Mouse (Mus musculus): Measurements from ENCODE around the gene Pck1.

DNA sequence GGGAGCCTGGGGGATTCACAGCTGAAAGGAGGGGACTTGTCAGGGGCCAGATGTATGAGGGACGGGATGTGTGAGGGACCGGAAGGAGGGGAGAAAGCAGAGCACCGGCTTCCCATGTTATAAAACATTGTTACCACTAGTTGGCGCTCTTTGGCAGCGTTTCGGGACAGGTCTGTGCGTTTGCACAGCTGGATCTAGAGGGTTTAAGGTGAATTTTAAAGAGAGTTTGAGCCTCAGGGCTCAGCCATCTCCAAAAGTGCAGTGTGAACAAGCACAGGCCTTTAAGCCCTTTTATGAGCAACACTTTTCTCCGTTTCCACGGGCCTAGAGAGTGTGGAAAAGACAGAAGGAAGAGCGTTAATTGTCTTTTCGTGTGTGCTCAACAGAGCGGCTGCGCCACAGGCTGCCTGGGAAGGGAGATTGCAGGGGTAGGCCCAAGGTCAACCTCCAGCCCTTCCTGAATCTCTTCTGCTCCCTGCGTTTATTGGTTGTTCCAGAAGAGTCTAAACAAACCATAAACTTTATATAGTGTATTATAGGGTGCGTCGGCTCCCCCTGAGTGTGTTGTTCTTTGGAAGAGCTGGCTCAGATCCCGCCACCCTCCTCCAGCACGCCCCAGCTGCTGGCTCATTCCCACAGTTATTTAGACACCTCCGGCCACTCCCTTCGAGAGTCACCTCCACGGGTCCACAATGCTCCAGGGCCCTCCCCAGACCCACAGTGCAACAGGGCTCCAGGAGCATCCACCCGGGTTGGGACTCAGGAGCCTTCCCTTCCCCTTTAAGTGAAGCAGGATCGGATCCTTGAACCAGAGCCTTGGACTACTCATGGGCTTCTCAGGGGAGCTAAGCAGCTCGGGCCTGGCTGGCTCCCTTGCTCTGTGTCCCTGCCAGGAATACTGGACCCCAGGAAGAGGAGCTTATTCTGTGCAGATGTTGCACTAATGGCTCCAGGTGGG lies 6.8 kb downstream of the Pck1 start:
- TF ChIP-seq EP300 (IDR thresholded peaks at IDR 0.05; ENCODE audit: low read depth): no peak
- peak; percentile 77 for TF ChIP-seq CTCF (IDR thresholded peaks at IDR 0.05; ENCODE audit: low read depth)

All from heart, postnatal 0 days (tissue).